Mouse (Mus musculus): ENCODE results near the gene Pxn.

Pxn gene

DNA sequence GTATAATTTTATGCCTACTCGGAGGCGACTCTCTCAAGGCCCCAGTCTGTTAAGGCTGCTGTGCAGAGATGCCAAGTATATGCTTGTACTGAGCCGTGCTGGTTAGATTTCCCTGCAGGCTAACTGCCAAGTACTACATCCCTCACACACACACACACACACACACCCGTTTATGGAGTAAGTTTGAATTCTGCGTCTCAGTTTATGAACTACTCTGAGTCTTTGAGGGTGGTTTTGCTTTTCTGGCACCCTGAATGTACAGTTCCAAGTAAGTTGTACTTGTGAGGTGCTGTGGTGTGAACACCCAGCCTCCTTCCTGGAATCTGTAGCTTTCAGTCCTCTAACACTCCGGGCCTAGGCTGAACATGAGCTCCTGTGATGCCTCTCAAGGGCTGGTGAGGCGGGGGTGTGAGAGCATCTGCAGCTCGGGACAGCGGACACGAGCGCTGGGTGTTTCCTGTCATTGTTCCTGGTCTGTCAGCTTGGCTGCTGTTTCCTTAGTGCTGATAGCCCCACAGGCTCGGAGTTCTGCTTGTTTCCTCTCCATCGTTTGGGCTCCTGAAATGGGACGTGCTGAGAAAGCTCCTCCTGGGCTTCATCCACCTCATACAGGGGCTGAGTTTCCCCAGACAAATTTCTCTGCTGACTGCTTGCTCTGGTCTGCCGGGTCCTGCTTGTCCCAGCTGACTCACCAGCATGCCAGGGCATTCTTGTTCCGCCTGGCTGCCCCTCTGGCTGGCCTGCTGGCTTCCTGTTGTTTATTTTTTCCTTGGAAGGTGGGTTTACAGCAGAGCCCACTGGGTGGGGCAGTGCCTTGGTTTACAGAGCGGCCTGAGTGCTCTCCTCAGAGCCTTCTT lies 66.4 kb downstream of the Pxn start:
- intact Hi-C loops (cut with DNase I): no loop called here

DNA sequence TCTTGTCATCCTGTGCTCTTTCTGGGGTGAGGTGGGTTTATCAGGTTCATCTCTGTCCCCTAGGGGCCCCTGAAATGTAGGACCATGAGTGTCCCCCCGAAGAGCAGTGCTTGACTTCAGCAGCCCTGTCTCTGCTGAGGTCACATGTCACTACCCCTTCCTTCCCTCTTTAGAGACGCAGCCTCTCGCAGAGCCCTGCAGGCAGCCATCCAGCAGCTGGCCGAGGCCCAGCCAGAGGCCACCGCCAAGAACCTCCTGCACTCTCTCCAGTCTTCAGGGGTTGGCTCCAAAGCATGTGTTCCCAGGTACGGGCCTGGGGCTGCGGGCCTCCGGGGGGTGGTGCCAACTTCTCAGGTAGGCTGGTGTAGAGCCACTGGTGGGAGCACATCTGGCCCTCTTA lies 68.5 kb downstream of the Pxn start:
- intact Hi-C loops (cut with DNase I): loop anchor here (5.0 kb wide), 1 partner anchor 42 kb away; no protein-coding TSS in a partner anchor

DNA sequence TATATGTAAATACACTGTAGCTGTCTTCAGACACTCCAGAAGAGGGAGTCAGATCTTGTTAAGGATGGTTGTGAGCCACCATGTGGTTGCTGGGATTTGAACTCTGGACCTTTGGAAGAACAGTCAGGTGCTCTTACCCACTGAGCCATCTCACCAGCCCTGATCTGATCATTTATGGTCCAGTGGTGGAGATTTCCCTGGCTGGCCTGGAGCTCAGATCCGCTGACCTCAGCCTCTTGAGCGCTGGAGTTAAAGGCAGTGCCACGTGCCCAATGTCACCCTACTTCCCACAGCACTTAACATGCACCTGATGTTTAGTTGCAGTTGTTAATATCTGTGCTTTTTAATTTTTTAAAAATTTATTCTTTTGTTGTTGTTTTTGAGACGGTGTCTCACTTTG lies 71.2 kb downstream of the Pxn start:
- intact Hi-C loops (cut with DNase I): loop anchor here (5.0 kb wide), 1 partner anchor 40 kb away; no protein-coding TSS in a partner anchor

DNA sequence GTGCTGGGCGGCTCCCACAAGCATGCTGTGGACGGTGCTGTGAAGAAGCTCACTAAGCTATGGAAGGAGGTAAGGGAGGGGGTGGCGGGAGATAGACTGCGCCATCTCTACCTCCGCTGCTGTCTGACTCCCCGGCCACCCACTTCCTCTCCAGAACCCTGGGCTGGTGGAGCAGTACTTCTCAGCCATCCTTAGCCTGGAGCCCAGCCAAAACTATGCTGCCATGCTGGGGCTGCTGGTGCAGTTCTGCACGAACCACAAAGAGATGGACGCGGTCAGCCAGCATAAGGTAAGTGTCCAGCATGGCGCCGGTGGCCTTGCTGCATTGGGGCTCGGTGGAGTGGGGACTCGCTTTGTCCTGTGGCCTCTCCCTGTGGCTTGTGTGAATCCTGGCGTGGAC lies 72.4 kb downstream of the Pxn start:
- intact Hi-C loops (cut with DNase I): loop anchor here (5.0 kb wide), 1 partner anchor 38 kb away; no protein-coding TSS in a partner anchor

- intact Hi-C loops (cut with DNase I): loop anchor here (5.0 kb wide), 1 partner anchor 38 kb away; no protein-coding TSS in a partner anchor
These were observed 72.9 kb downstream of the Pxn start for GRCm38 (mm10) chr5:115579363-115579762.

DNA sequence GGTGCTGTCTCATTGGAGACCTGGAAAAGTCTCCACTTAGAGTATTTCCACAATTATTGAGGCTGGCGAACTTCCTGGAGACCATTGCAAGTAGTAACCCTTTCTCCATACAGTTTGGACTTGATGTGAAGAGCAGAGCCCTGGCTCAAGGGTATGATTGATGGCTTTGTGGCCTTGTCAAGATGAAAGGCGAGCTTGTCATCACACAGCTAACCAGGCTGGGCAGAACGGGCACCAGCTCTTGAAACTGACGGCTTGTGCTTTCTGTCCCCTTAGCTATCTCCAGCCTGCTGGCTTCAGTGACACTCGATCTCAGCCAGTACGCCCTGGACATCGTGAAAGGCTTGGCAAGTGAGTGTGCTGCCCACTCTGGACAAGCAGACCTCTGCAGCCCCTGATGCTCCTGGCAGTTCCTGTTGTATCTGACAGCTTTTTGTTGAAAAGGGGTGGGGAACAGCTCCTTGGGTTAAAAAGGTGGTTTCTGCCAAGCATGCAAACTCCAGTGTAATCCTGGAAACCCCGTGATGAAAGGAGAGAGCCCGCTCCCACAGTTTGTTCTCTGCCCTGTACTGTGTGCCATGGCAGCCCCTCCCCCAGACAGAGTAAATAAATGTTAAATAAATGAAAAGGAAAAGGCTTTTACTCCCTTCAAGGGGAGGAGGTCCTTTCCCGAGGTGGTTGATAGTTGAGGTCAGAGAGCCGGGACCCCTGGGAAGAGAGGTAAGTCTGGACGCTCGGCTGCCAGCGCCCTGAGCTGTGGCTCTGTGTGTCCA lies 73.9 kb downstream of the Pxn start:
- intact Hi-C loops (cut with DNase I): no loop called here

GRCm38 (mm10) chr5:115581662-115582061 lies 75.2 kb downstream of the Pxn start:
- intact Hi-C loops (cut with DNase I): no loop called here

GRCm38 (mm10) chr5:115585616-115586015 lies 79.1 kb downstream of the Pxn start:
- intact Hi-C loops (cut with DNase I): no loop called here

DNA sequence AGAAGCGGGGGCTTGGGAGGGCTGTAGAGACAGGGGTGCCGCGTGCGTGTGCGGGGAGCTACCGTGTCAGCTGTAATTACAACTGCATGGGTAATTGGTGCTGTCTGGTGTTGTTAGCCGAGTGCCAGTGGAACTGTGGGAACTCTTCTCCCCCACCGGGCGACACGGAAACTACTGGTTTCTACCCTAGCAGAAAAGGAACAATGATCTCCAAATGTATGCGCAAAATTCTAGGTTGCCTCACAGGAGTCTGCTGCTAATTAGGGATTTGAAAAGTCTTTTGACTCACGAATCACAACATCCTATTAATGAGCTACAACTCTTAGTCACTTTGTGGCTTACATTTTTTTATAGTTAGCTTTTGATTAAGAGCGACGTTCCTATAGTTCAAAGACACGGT lies 79.7 kb downstream of the Pxn start:
- intact Hi-C loops (cut with DNase I): no loop called here

- intact Hi-C loops (cut with DNase I): no loop called here
These were observed 80.3 kb downstream of the Pxn start for GRCm38 (mm10) chr5:115586780-115587179.

- intact Hi-C loops (cut with DNase I): no loop called here
These were observed 84.6 kb downstream of the Pxn start for GRCm38 (mm10) chr5:115591028-115591427.

GRCm38 (mm10) chr5:115591506-115591905 lies 85.0 kb downstream of the Pxn start:
- intact Hi-C loops (cut with DNase I): no loop called here

- intact Hi-C loops (cut with DNase I): no loop called here
These were observed 97.1 kb downstream of the Pxn start for GRCm38 (mm10) chr5:115603561-115603960.

Small RNA genes lying within 50 kb of the gene (microRNA-seq; reads per million reads assigned to microRNA genes)
- gene Mir7029: 0 to 0.23 reads per million in 2 experiments
